Mouse (Mus musculus): ENCODE measurements around the gene Myo6. TPM values are rescaled to one million over a fixed set of nuclear protein-coding genes. Genes with fewer than 3 reads are reported as not detected.

Gene Myo6
- total and polyA plus RNA-seq, 2 experiments from 2014 or later, result 19.9 to 31.7 TPM

DNA sequence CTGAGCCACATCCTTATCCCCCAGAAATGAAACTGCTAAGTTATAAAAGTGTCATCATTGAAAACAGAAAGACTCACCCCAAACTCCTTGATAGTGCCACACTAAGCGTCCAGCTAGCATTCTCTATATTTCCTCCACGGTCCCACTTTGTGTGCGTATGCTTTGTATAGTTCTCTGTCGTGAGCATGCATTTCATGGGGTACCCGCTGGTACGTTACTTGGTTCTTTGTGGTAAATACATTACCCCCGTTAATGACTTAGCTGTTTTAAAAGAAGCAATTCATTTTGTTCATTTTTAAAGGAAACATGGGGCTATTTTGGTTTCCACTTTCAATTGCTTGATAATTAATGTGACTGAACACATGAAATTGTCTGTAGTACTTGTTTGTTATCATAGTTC lies 122.0 kb downstream of the Myo6 start:
- WGBS, result 81% methylated on average over 7 of the region's 7 CpGs
- no peak overlapping the region for H3K4me3 ChIP-seq (ENCODE audit: low read depth, low read length)
- H3K9ac ChIP-seq, result no peak overlapping the region
- no peak overlapping the region for H3K4me2 ChIP-seq (ENCODE audit: low read depth)
- DNase-seq, result no peak
- H3K27me3 ChIP-seq (ENCODE audit: insufficient read depth, low read length), result no peaks in the 10 kb centered on the region
- no peaks in the 10 kb centered on the region for H3K36me3 ChIP-seq (ENCODE audit: insufficient read depth)
- H3K9me3 ChIP-seq (ENCODE audit: low read length), result no peaks in the 10 kb centered on the region
- H3K4me1 ChIP-seq (ENCODE audit: insufficient read depth), result no peaks in the 10 kb centered on the region
- no peak overlapping the region for H3K27ac ChIP-seq (ENCODE audit: low read depth, low read length)
- no peak for TF ChIP-seq CTCF (IDR thresholded peaks at IDR 0.05; ENCODE audit: low read depth)
- no peak for ATAC-seq

DNA sequence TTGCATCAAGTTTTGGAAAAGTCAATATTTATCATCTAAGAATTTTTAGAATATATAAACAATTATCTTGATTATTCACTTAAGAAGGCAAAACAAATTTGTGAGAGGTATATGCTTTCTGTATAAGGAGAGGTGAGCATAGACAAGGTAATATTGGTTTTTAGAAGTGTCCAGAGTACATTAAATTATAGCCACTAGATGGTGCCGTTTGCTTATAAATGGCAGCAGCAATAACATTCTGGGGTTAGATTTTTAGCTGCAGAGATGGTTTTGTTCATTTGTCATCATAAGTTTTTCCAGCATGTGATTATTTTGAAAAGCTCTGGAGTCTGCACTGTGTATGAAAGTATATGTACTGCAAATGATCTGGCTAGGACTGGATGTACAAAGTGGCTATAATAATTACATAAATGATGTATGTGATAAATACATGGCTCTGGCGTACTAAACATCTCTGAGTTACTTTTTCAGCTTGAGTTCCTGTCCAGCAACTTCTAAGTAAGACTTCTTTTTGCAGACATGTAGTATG lies 128.3 kb downstream of the Myo6 start:
- WGBS, result 49% methylated on average over 2 of the region's 2 CpGs
- ATAC-seq, result peak; percentile 62
- Histone ChIP-seq H3K27ac (ENCODE audit: low read depth, low read length) (no peak overlapping the region), H3K9me3 (ENCODE audit: low read length) (no peaks in the 10 kb centered on the region), H3K9ac (no peak overlapping the region), H3K27me3 (ENCODE audit: insufficient read depth, low read length) (no peaks in the 10 kb centered on the region), H3K36me3 (ENCODE audit: insufficient read depth) (no peaks in the 10 kb centered on the region), H3K4me3 (ENCODE audit: low read depth, low read length) (no peak overlapping the region), H3K4me2 (ENCODE audit: low read depth) (no peak overlapping the region), H3K4me1 (ENCODE audit: insufficient read depth) (no peaks in the 10 kb centered on the region)
- peak; percentile 76 for TF ChIP-seq CTCF (IDR thresholded peaks at IDR 0.05; ENCODE audit: low read depth)
- peak; percentile 70 for DNase-seq

DNA sequence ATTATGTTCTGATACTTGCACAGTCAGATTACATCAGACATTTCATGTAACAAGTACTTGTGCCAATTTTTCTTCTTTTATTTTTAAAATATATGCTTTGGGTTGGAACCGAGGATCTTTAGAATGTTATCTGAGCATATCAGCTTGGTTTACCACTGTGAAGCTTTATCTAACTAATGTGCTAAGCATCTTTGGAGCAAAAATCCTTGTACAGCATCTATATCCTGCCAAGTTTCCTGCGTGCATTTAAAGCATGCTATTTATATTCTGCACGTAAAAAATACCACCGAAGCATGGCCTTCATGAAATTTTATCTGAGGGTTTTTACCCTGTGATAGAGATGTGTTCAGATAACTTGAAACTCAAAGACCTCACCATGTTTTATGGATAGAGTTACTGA lies 131.3 kb downstream of the Myo6 start:
- TF ChIP-seq CTCF (IDR thresholded peaks at IDR 0.05; ENCODE audit: low read depth), result no peak

DNA sequence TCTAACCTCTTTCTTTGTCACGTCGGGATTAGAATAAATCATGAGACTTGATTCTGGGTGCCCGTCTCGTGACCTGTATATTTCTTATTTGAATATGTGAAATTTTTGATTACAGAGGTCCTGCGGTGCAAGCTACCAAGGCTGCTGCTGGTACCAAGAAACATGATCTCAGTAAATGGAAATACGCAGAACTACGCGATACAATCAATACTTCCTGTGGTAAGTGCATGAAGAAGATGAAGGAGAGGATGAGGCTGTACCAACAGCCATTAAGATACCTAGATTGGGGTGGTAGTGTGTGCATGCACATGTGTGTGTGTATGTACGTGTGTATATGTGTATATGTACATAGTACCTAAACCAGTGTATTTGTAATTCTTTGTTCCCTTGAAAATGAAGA lies 134.2 kb downstream of the Myo6 start:
- DNase-seq (no peak), ATAC-seq (no peak)
- no peak for TF ChIP-seq CTCF (IDR thresholded peaks at IDR 0.05; ENCODE audit: low read depth)
- no peak overlapping the region for H3K27ac ChIP-seq (ENCODE audit: low read depth, low read length)
- H3K36me3 ChIP-seq (ENCODE audit: insufficient read depth), result 0 out of 2 replicates have a peak, but pooled peaks cover 3% of the 10 kb centered on the region
- 95% methylated on average over 9 of the region's 9 CpGs for WGBS
- H3K4me3 ChIP-seq (ENCODE audit: low read depth, low read length), result no peak overlapping the region
- H3K4me2 ChIP-seq (ENCODE audit: low read depth), result no peak overlapping the region
- H3K4me1 ChIP-seq (ENCODE audit: insufficient read depth), result no peaks in the 10 kb centered on the region
- H3K9ac ChIP-seq, result no peak overlapping the region
- H3K27me3 ChIP-seq (ENCODE audit: insufficient read depth, low read length), result no peaks in the 10 kb centered on the region
- no peaks in the 10 kb centered on the region for H3K9me3 ChIP-seq (ENCODE audit: low read length)

More for the DNA sequence above, 131.3 kb downstream of the Myo6 start:
- DNase-seq, result peak; percentile 30
- no peaks in the 10 kb centered on the region for H3K27me3 ChIP-seq (ENCODE audit: insufficient read depth, low read length)
- no peak overlapping the region for H3K27ac ChIP-seq (ENCODE audit: low read depth, low read length)
- no peaks in the 10 kb centered on the region for H3K4me1 ChIP-seq (ENCODE audit: insufficient read depth)
- peak; percentile 23; the same call in 1 of the 2 replicates for ATAC-seq
- no peaks in the 10 kb centered on the region for H3K9me3 ChIP-seq (ENCODE audit: low read length)
- H3K4me3 ChIP-seq (ENCODE audit: low read depth, low read length), result no peak overlapping the region
- no peaks in the 10 kb centered on the region for H3K36me3 ChIP-seq (ENCODE audit: insufficient read depth)
- no peak overlapping the region for H3K9ac ChIP-seq
- WGBS, result 64% methylated on average over 4 of the region's 4 CpGs
- H3K4me2 ChIP-seq (ENCODE audit: low read depth), result no peak overlapping the region

- Histone ChIP-seq H3K9ac (no peak overlapping the region), H3K4me3 (ENCODE audit: low read depth, low read length) (no peak overlapping the region), H3K4me2 (ENCODE audit: low read depth) (no peak overlapping the region), H3K4me1 (ENCODE audit: insufficient read depth) (no peaks in the 10 kb centered on the region), H3K36me3 (ENCODE audit: insufficient read depth) (0 out of 2 replicates have a peak, but pooled peaks cover 3% of the 10 kb centered on the region), H3K9me3 (ENCODE audit: low read length) (no peaks in the 10 kb centered on the region), H3K27me3 (ENCODE audit: insufficient read depth, low read length) (no peaks in the 10 kb centered on the region), H3K27ac (ENCODE audit: low read depth, low read length) (no peak overlapping the region)
- WGBS, result 75% methylated on average over 4 of the region's 4 CpGs
- 0 out of 2 replicates have a peak, but pooled peaks have one; percentile 12 for TF ChIP-seq CTCF (IDR thresholded peaks at IDR 0.05; ENCODE audit: low read depth)
- no peak for DNase-seq
- ATAC-seq, result no peak
Measured at GRCm38 (mm10) chr9:80303518-80303917, 138.7 kb downstream of the Myo6 start.

DNA sequence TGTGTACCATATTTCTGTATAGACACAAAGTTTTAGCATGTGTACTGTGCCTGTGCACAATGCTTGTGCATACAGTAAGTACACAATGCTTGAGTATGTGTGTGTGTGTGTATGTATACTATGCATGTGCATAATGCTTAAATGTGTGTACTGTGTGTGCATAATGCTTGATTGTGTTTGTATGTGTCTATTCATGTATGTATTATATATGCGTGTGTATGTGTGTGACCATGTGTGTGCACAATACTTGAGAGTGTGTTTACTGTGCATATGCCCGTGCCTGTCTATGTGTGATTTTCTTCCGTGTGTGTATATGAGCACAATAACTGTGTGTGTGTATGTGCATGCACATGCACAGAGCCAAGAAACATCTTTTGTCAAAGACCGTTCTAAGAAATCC lies 141.6 kb downstream of the Myo6 start:
- Histone ChIP-seq H3K4me2 (ENCODE audit: low read depth) (peak overlapping the region; percentile 47), H3K9ac (peak overlapping the region; percentile 54), H3K4me3 (ENCODE audit: low read depth, low read length) (peak overlapping the region; percentile 35), H3K27ac (ENCODE audit: low read depth, low read length) (peak overlapping the region; percentile 73; the same call in 1 of the 2 replicates), H3K9me3 (ENCODE audit: low read length) (no peaks in the 10 kb centered on the region), H3K4me1 (ENCODE audit: insufficient read depth) (no peaks in the 10 kb centered on the region), H3K27me3 (ENCODE audit: insufficient read depth, low read length) (no peaks in the 10 kb centered on the region), H3K36me3 (ENCODE audit: insufficient read depth) (0 out of 2 replicates have a peak, but pooled peaks cover 3% of the 10 kb centered on the region)
- DNase-seq (no peak), ATAC-seq (peak; percentile 59)
- 51% methylated on average over 4 of the region's 4 CpGs for WGBS
- TF ChIP-seq CTCF (IDR thresholded peaks at IDR 0.05; ENCODE audit: low read depth), result no peak

DNA sequence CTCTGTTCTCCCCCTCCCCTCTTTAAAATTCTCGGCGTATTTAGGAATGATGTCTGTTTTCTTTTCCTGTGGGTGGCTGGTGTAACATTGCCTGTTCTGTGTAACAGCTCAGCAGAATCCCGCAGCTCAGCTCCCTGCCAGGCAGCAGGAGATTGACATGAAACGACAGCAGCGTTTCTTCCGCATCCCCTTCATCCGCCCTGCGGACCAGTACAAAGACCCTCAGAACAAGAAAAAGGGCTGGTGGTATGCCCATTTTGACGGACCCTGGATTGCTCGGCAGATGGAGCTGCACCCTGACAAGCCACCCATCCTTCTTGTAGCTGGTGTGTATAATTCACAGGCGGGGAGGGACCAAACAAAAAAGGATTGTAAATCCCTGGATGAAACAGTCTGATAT lies 142.0 kb downstream of the Myo6 start:
- peak; percentile 65 for DNase-seq
- no peaks in the 10 kb centered on the region for H3K9me3 ChIP-seq (ENCODE audit: low read length)
- 0 out of 2 replicates have a peak, but pooled peaks cover 3% of the 10 kb centered on the region for H3K36me3 ChIP-seq (ENCODE audit: insufficient read depth)
- 14% methylated on average over 11 of the region's 11 CpGs for WGBS
- peak overlapping the region; percentile 35 for H3K4me3 ChIP-seq (ENCODE audit: low read depth, low read length)
- H3K9ac ChIP-seq, result peak overlapping the region; percentile 54
- H3K27me3 ChIP-seq (ENCODE audit: insufficient read depth, low read length), result no peaks in the 10 kb centered on the region
- peak; percentile 38; the same call in 1 of the 2 replicates for TF ChIP-seq CTCF (IDR thresholded peaks at IDR 0.05; ENCODE audit: low read depth)
- H3K4me1 ChIP-seq (ENCODE audit: insufficient read depth), result no peaks in the 10 kb centered on the region
- peak overlapping the region; percentile 73 for H3K27ac ChIP-seq (ENCODE audit: low read depth, low read length)
- ATAC-seq, result peak; percentile 87
- H3K4me2 ChIP-seq (ENCODE audit: low read depth), result peak overlapping the region; percentile 47

All from forebrain, postnatal 0 days (tissue).